Mouse (Mus musculus) forebrain, embryonic 14.5 days (tissue): ENCODE measurements at regions not wholly inside any gene's neighbourhood (a gene's known extent, or its start where the extent isn't known, plus 50 kb on each side); places are given as distances from the start of the nearest gene placed in this dataset.

ENCODE experiments used
- ATAC-seq: fragments of 200-750 bp; cut with Nextera tagmentation; 2 replicates; pipeline ENCODE4 v1.8.0; 2017; ENCODE audit warnings: mild to moderate bottlenecking, moderate library complexity
- DNase-seq: peaks from one replicate; pipeline ENCODE4 v3.0.0-alpha.2; 2015; ENCODE audit warnings: low spot score
- H3K27ac ChIP-seq: fragments of 300-500 bp; sonication (generic); 2 replicates; pipeline ENCODE4 v1.5.1; 2014; ENCODE audit warnings: low read depth, mild to moderate bottlenecking, control low read depth, low read length, moderate library complexity
- H3K27me3 ChIP-seq: fragments of 300-500 bp; sonication (generic); replicated peaks from 2 replicates; pipeline ENCODE4 v1.6.1; 2014; ENCODE audit warnings: low read length, control low read depth, mixed read lengths; ENCODE audit not compliant: control insufficient read depth, insufficient read depth
- H3K36me3 ChIP-seq: fragments of 300-500 bp; sonication (generic); 2 replicates; pipeline ENCODE4 v1.6.1; 2014; ENCODE audit warnings: low read length, control low read depth; ENCODE audit not compliant: control insufficient read depth, insufficient read depth
- H3K4me1 ChIP-seq: fragments of 300-500 bp; sonication (generic); 2 replicates; pipeline ENCODE4 v1.6.1; 2014; ENCODE audit warnings: antibody characterized with exemption, low read length, control low read depth; ENCODE audit not compliant: control insufficient read depth, insufficient read depth
- H3K4me2 ChIP-seq: fragments of 300-500 bp; sonication (generic); 2 replicates; pipeline ENCODE4 v1.6.1; 2014; ENCODE audit warnings: mild to moderate bottlenecking, control low read depth, low read length
- H3K4me3 ChIP-seq: fragments of 300-500 bp; sonication (generic); 2 replicates; pipeline ENCODE4 v1.5.1; 2014; ENCODE audit warnings: low read depth, low read length, control low read depth
- H3K9ac ChIP-seq: fragments of 300-500 bp; sonication (generic); 2 replicates; pipeline ENCODE4 v1.6.1; 2014; ENCODE audit warnings: mild to moderate bottlenecking, low read length, control low read depth, moderate library complexity
- H3K9me3 ChIP-seq: fragments of 300-500 bp; sonication (generic); replicated peaks from 2 replicates; pipeline ENCODE4 v1.6.1; 2016; ENCODE audit warnings: low read length, control low read depth, mixed read lengths; ENCODE audit not compliant: control insufficient read depth
- WGBS: fragments of 180-500 bp; shearing (Covaris S2); extraction: QIAGEN DNeasy Blood & Tissue Kit; methylation state at CpG from one replicate; pipeline ENCODE4 v1.1.7; 2014; 5-methylcytosine and 5-hydroxymethylcytosine counted together

GRCm38 (mm10) chr6:79894448-79894847 lies 76.7 kb downstream of the Gm20594 start:
- Histone ChIP-seq H3K27me3 (no peaks in the 10 kb centered on the region), H3K4me2 (no peak overlapping the region), H3K4me1 (no peaks in the 10 kb centered on the region), H3K36me3 (no peaks in the 10 kb centered on the region), H3K27ac (no peak overlapping the region), H3K9ac (no peak overlapping the region), H3K4me3 (no peak overlapping the region), H3K9me3 (no peaks in the 10 kb centered on the region)
- WGBS: 18% methylated on average over 2 of the region's 2 CpGs
- DNase-seq (peak; percentile 30), ATAC-seq (no peak)
